Mouse (Mus musculus) thymus, adult 2 months (tissue): ENCODE results near the gene Ptpn12.

Experiments used
- CTCF ChIP-seq: fragments of 200-500 bp; IDR thresholded peaks from 2 replicates; pipeline ENCODE4 v1.5.1; 2012; ENCODE audit warnings: mild to moderate bottlenecking, control low read depth, low read length, moderate library complexity, borderline replicate concordance; ENCODE audit not compliant: control insufficient read depth, poor library complexity, insufficient read depth; ENCODE audit errors: extremely low read depth
- POLR2A ChIP-seq: fragments of 200-500 bp; IDR thresholded peaks from 2 replicates; pipeline ENCODE4 v1.6.1; 2012; ENCODE audit warnings: mild to moderate bottlenecking, low read length, control low read depth, moderate library complexity; ENCODE audit not compliant: control insufficient read depth, poor library complexity, insufficient read depth; ENCODE audit errors: extremely low read depth

DNA sequence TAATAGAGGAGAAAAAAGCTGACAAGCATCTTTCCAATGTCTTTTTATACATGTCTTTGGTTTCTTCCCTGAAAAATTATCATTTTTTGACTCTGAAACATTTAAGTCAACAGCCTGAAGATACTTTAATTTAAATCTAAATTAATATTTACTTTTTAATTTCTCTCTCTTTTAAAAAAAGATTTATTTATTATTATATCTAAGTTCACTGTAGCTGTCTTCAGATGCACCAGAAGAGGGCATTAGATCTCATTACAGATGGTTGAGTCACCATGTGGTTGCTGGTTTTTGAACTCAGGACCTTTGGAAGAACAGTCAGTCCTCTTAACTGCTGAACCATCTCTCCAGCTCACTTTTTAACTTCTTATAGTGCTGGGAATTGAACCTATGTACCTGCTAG, 44.8 kb downstream of the Ptpn12 start:
- no peak for TF ChIP-seq POLR2A
- no peak for TF ChIP-seq CTCF
